Mouse (Mus musculus): ENCODE data around the gene Podn. TPM values are rescaled to one million over a fixed set of nuclear protein-coding genes. Genes with fewer than 3 reads are reported as not detected.

Gene Podn
- polyA plus RNA-seq, 1 experiment from 2014 or later, result 0.30 TPM

- peaks cover 3% of the 10 kb centered on the region for H3K4me1 ChIP-seq (ENCODE audit: control insufficient read depth, low read depth, low read length)
- ATAC-seq (ENCODE audit: low read depth), result peak; percentile 90
- WGBS (ENCODE audit: insufficient replicate concordance), result 2% methylated on average over 26 of the region's 26 CpGs
- H3K4me3 ChIP-seq (ENCODE audit: low read depth, low read length), result peak overlapping the region; percentile 70
- H3K27ac ChIP-seq (ENCODE audit: low read length), result peak overlapping the region; percentile 65
- H3K9me3 ChIP-seq (replicated peaks; ENCODE audit: control insufficient read depth, low read length), result no peaks in the 10 kb centered on the region
- H3K27me3 ChIP-seq (ENCODE audit: control insufficient read depth, insufficient read depth, low read depth, low read length), result no peaks in the 10 kb centered on the region
- no peaks in the 10 kb centered on the region for H3K36me3 ChIP-seq (ENCODE audit: control insufficient read depth, insufficient read depth)
- H3K4me2 ChIP-seq (ENCODE audit: low read depth, low read length), result peak overlapping the region; percentile 67
- peak overlapping the region; percentile 65 for H3K9ac ChIP-seq (ENCODE audit: low read depth, low read length)
These were observed 24.9 kb downstream of the Podn start for GRCm38 (mm10) chr4:108071235-108071901.

- ATAC-seq (ENCODE audit: low read depth), result no peak
- whole genome bisulfite sequencing (ENCODE audit: insufficient replicate concordance), result 10% methylated on average over 8 of the region's 8 CpGs
These were observed 25.5 kb downstream of the Podn start for GRCm38 (mm10) chr4:108070723-108071122.

GRCm38 (mm10) chr4:108070286-108070685 is 26.0 kb downstream of the Podn start:
- WGBS (ENCODE audit: insufficient replicate concordance), result 37% methylated on average over 4 of the region's 4 CpGs
- H3K27ac ChIP-seq (ENCODE audit: low read length), result peak overlapping the region; percentile 65

More at GRCm38 (mm10) chr4:108070723-108071122, 25.5 kb downstream of the Podn start:
- peak overlapping the region; percentile 70 for H3K4me3 ChIP-seq (ENCODE audit: low read depth, low read length)
- peak overlapping the region; percentile 65 for H3K27ac ChIP-seq (ENCODE audit: low read length)
- H3K4me1 ChIP-seq (ENCODE audit: control insufficient read depth, low read depth, low read length), result peaks cover 3% of the 10 kb centered on the region
- H3K9ac ChIP-seq (ENCODE audit: low read depth, low read length), result peak overlapping the region; percentile 65
- no peaks in the 10 kb centered on the region for H3K27me3 ChIP-seq (ENCODE audit: control insufficient read depth, insufficient read depth, low read depth, low read length)
- H3K4me2 ChIP-seq (ENCODE audit: low read depth, low read length), result peak overlapping the region; percentile 67
- H3K9me3 ChIP-seq (replicated peaks; ENCODE audit: control insufficient read depth, low read length), result no peaks in the 10 kb centered on the region
- no peaks in the 10 kb centered on the region; the same call in 1 of the 2 replicates for H3K36me3 ChIP-seq (ENCODE audit: control insufficient read depth, insufficient read depth)

GRCm38 (mm10) chr4:108068081-108068480 is 28.2 kb downstream of the Podn start:
- 59% methylated on average over 2 of the region's 2 CpGs for WGBS (ENCODE audit: insufficient replicate concordance)
- ATAC-seq (ENCODE audit: low read depth), result peak; percentile 25
- H3K4me2 ChIP-seq (ENCODE audit: low read depth, low read length), result peak overlapping the region; percentile 15

More at GRCm38 (mm10) chr4:108070286-108070685, 26.0 kb downstream of the Podn start:
- Histone ChIP-seq H3K4me1 (ENCODE audit: control insufficient read depth, low read depth, low read length) (peaks cover 7% of the 10 kb centered on the region), H3K9ac (ENCODE audit: low read depth, low read length) (peak overlapping the region; percentile 65), H3K4me2 (ENCODE audit: low read depth, low read length) (peak overlapping the region; percentile 67), H3K4me3 (ENCODE audit: low read depth, low read length) (peak overlapping the region; percentile 70), H3K9me3 (replicated peaks; ENCODE audit: control insufficient read depth, low read length) (no peaks in the 10 kb centered on the region), H3K27me3 (ENCODE audit: control insufficient read depth, insufficient read depth, low read depth, low read length) (no peaks in the 10 kb centered on the region), H3K36me3 (ENCODE audit: control insufficient read depth, insufficient read depth) (no peaks in the 10 kb centered on the region; the same call in 1 of the 2 replicates)
- no peak for ATAC-seq (ENCODE audit: low read depth)

GRCm38 (mm10) chr4:108067261-108067660 is 29.0 kb downstream of the Podn start:
- peaks cover 8% of the 10 kb centered on the region for H3K4me1 ChIP-seq (ENCODE audit: control insufficient read depth, low read depth, low read length)
- H3K9ac ChIP-seq (ENCODE audit: low read depth, low read length), result no peak overlapping the region
- H3K4me2 ChIP-seq (ENCODE audit: low read depth, low read length), result peak overlapping the region; percentile 27
- ATAC-seq (ENCODE audit: low read depth), result no peak
- H3K4me3 ChIP-seq (ENCODE audit: low read depth, low read length), result no peak overlapping the region
- 68% methylated on average over 7 of the region's 7 CpGs for WGBS (ENCODE audit: insufficient replicate concordance)
- H3K27ac ChIP-seq (ENCODE audit: low read length), result peak overlapping the region; percentile 62
- no peaks in the 10 kb centered on the region for H3K27me3 ChIP-seq (ENCODE audit: control insufficient read depth, insufficient read depth, low read depth, low read length)
- peaks cover 5% of the 10 kb centered on the region for H3K36me3 ChIP-seq (ENCODE audit: control insufficient read depth, insufficient read depth)
- H3K9me3 ChIP-seq (replicated peaks; ENCODE audit: control insufficient read depth, low read length), result peaks cover 2% of the 10 kb centered on the region

More at GRCm38 (mm10) chr4:108068081-108068480, 28.2 kb downstream of the Podn start:
- Histone ChIP-seq H3K27ac (ENCODE audit: low read length) (peak overlapping the region; percentile 62), H3K36me3 (ENCODE audit: control insufficient read depth, insufficient read depth) (no peaks in the 10 kb centered on the region; the same call in 1 of the 2 replicates), H3K4me3 (ENCODE audit: low read depth, low read length) (no peak overlapping the region), H3K9me3 (replicated peaks; ENCODE audit: control insufficient read depth, low read length) (no peaks in the 10 kb centered on the region), H3K9ac (ENCODE audit: low read depth, low read length) (no peak overlapping the region), H3K27me3 (ENCODE audit: control insufficient read depth, insufficient read depth, low read depth, low read length) (no peaks in the 10 kb centered on the region), H3K4me1 (ENCODE audit: control insufficient read depth, low read depth, low read length) (peaks cover 8% of the 10 kb centered on the region)

GRCm38 (mm10) chr4:108066569-108066968 is 29.7 kb downstream of the Podn start:
- ATAC-seq (ENCODE audit: low read depth), result peak; percentile 53
- peak overlapping the region; percentile 69 for H3K27ac ChIP-seq (ENCODE audit: low read length)
- H3K9ac ChIP-seq (ENCODE audit: low read depth, low read length), result no peak overlapping the region
- WGBS (ENCODE audit: insufficient replicate concordance), result 60% methylated on average over 4 of the region's 4 CpGs
- no peak overlapping the region for H3K4me3 ChIP-seq (ENCODE audit: low read depth, low read length)
- no peaks in the 10 kb centered on the region for H3K27me3 ChIP-seq (ENCODE audit: control insufficient read depth, insufficient read depth, low read depth, low read length)
- peaks cover 7% of the 10 kb centered on the region for H3K36me3 ChIP-seq (ENCODE audit: control insufficient read depth, insufficient read depth)
- H3K4me2 ChIP-seq (ENCODE audit: low read depth, low read length), result 0 out of 2 replicates have a peak overlapping the region, but pooled peaks have one; percentile 27
- H3K9me3 ChIP-seq (replicated peaks; ENCODE audit: control insufficient read depth, low read length), result peaks cover 2% of the 10 kb centered on the region
- H3K4me1 ChIP-seq (ENCODE audit: control insufficient read depth, low read depth, low read length), result peaks cover 5% of the 10 kb centered on the region

GRCm38 (mm10) chr4:108065176-108065844 is 30.9 kb downstream of the Podn start:
- H3K4me3 ChIP-seq (ENCODE audit: low read depth, low read length), result no peak overlapping the region
- H3K4me1 ChIP-seq (ENCODE audit: control insufficient read depth, low read depth, low read length), result peaks cover 5% of the 10 kb centered on the region
- no peak overlapping the region for H3K9ac ChIP-seq (ENCODE audit: low read depth, low read length)
- no peak overlapping the region for H3K4me2 ChIP-seq (ENCODE audit: low read depth, low read length)
- H3K36me3 ChIP-seq (ENCODE audit: control insufficient read depth, insufficient read depth), result peaks cover 9% of the 10 kb centered on the region
- no peak for ATAC-seq (ENCODE audit: low read depth)
- H3K9me3 ChIP-seq (replicated peaks; ENCODE audit: control insufficient read depth, low read length), result peaks cover 2% of the 10 kb centered on the region
- 52% methylated on average over 2 of the region's 2 CpGs for WGBS (ENCODE audit: insufficient replicate concordance)
- H3K27me3 ChIP-seq (ENCODE audit: control insufficient read depth, insufficient read depth, low read depth, low read length), result no peaks in the 10 kb centered on the region
- H3K27ac ChIP-seq (ENCODE audit: low read length), result peak overlapping the region; percentile 63

- Histone ChIP-seq H3K4me1 (ENCODE audit: control insufficient read depth, low read depth, low read length) (peaks cover 5% of the 10 kb centered on the region), H3K9me3 (replicated peaks; ENCODE audit: control insufficient read depth, low read length) (peaks cover 2% of the 10 kb centered on the region), H3K9ac (ENCODE audit: low read depth, low read length) (no peak overlapping the region), H3K36me3 (ENCODE audit: control insufficient read depth, insufficient read depth) (peaks cover 9% of the 10 kb centered on the region), H3K27ac (ENCODE audit: low read length) (peak overlapping the region; percentile 51), H3K4me3 (ENCODE audit: low read depth, low read length) (no peak overlapping the region), H3K4me2 (ENCODE audit: low read depth, low read length) (no peak overlapping the region), H3K27me3 (ENCODE audit: control insufficient read depth, insufficient read depth, low read depth, low read length) (no peaks in the 10 kb centered on the region)
- ATAC-seq (ENCODE audit: low read depth), result no peak
- WGBS (ENCODE audit: insufficient replicate concordance), result 66% methylated on average over 6 of the region's 6 CpGs
These were observed 32.6 kb downstream of the Podn start for GRCm38 (mm10) chr4:108063616-108064015.

GRCm38 (mm10) chr4:108062524-108062923 is 33.7 kb downstream of the Podn start:
- no peak overlapping the region for H3K9ac ChIP-seq (ENCODE audit: low read depth, low read length)
- H3K9me3 ChIP-seq (replicated peaks; ENCODE audit: control insufficient read depth, low read length), result peaks cover 2% of the 10 kb centered on the region
- no peak overlapping the region for H3K27ac ChIP-seq (ENCODE audit: low read length)
- no peak overlapping the region for H3K4me3 ChIP-seq (ENCODE audit: low read depth, low read length)
- H3K27me3 ChIP-seq (ENCODE audit: control insufficient read depth, insufficient read depth, low read depth, low read length), result no peaks in the 10 kb centered on the region
- H3K4me2 ChIP-seq (ENCODE audit: low read depth, low read length), result no peak overlapping the region
- no peak for ATAC-seq (ENCODE audit: low read depth)
- peaks cover 5% of the 10 kb centered on the region for H3K4me1 ChIP-seq (ENCODE audit: control insufficient read depth, low read depth, low read length)
- H3K36me3 ChIP-seq (ENCODE audit: control insufficient read depth, insufficient read depth), result peaks cover 13% of the 10 kb centered on the region
- WGBS (ENCODE audit: insufficient replicate concordance), result 80% methylated on average over 5 of the region's 5 CpGs

All from liver, embryonic 16.5 days (tissue).